Comparison of ENCODE assay signal across 32 mouse cellular contexts in the genomic region with DNA sequence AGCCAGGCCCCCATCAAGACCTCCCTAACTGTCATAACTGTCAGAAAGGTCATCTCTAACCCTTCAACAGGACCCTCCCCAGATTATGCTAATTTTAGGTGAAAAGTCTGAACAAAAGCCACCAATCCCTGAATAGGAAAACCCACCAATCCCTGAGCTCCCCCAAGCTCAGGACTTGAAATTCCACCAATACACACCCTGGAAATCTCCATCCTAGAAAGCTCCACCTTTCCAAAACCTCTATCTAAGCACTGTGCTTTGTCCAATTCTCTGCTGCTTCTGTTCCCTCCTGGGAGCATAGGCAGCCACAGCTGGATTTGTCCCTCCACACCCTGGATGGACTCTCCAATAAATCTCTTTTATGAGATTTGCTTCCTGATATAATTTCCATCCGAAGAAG. TPM values are rescaled to one million over a fixed set of nuclear protein-coding genes. Genes with fewer than 3 reads are reported as not detected.
A peak's percentile ranks its signal among the peaks of the same experiment; 100 is the strongest.
DNase-seq lines count a peak whose midpoint lies in the region; ATAC-seq and TF ChIP-seq lines count a peak whose summit lies in the region.
"Had no signal": no experiment of that assay in that cellular context is flagged by ENCODE, and none has a peak within 500 bp of the region (broad histone marks: within the 10 kb centered on the region; RNA-seq: fewer than 3 reads in every experiment).

No protein-coding gene starts in this region.

- H3K9me3 ChIP-seq in intestine, embryonic 16.5 days (ENCODE audit: control insufficient read depth, low read length), result no peaks in the 10 kb centered on the region
- no peaks in the 10 kb centered on the region for H3K9me3 ChIP-seq in intestine, postnatal 0 days (ENCODE audit: control insufficient read depth)
- no peaks in the 10 kb centered on the region for H3K9me3 ChIP-seq in ES-E14 (ENCODE audit: control insufficient read depth, insufficient read depth, low read depth, low read length)
- H3K9me3 ChIP-seq in liver, embryonic 12.5 days (replicated peaks), result no peaks in the 10 kb centered on the region
- H3K9me3 ChIP-seq in lung, postnatal 0 days (ENCODE audit: low read length), result no peaks in the 10 kb centered on the region
- H3K9me3 ChIP-seq: embryonic facial prominence, embryonic 12.5 days; forebrain, embryonic 15.5 days; heart, embryonic 13.5 days; limb, embryonic 12.5 days; lung, embryonic 15.5 days; megakaryocyte, embryonic 14.5 days; midbrain, embryonic 12.5 days; neural tube, embryonic 12.5 days; stomach, embryonic 15.5 days had no signal

- H3K4me2 ChIP-seq in intestine, embryonic 16.5 days (ENCODE audit: low read depth, low read length), result no peak overlapping the region
- H3K4me2 ChIP-seq in intestine, postnatal 0 days (replicated peaks; ENCODE audit: low read depth), result no peak overlapping the region
- peak overlapping the region; percentile 17; the same call in 1 of the 2 replicates for H3K4me2 ChIP-seq in liver, embryonic 12.5 days
- no peak overlapping the region for H3K4me2 ChIP-seq in lung, postnatal 0 days (replicated peaks; ENCODE audit: low read depth, low read length)
- H3K4me2 ChIP-seq: embryonic facial prominence, embryonic 12.5 days; forebrain, embryonic 15.5 days; heart, embryonic 13.5 days; hindbrain, embryonic 14.5 days; limb, embryonic 12.5 days; lung, embryonic 15.5 days; midbrain, embryonic 12.5 days; neural tube, embryonic 12.5 days; stomach, embryonic 15.5 days had no signal

- WGBS in intestine, embryonic 16.5 days, result 38% methylated on average over 1 of the region's 1 CpGs
- 30% methylated on average over 1 of the region's 1 CpGs for WGBS in intestine, postnatal 0 days
- WGBS in liver, embryonic 12.5 days (ENCODE audit: insufficient replicate concordance), result 79% methylated on average over 1 of the region's 1 CpGs
- 83% methylated on average over 1 of the region's 1 CpGs for WGBS in lung, postnatal 0 days

- ATAC-seq in intestine, embryonic 16.5 days, result no peak
- ATAC-seq in intestine, postnatal 0 days, result no peak
- no peak for ATAC-seq in liver, embryonic 12.5 days
- ATAC-seq in lung, postnatal 0 days, result no peak
- ATAC-seq: activated CD4-positive, CD25-positive, alpha-beta regulatory T cell, adult 4 months; forebrain, embryonic 15.5 days had no signal

- no peak overlapping the region for H3K9ac ChIP-seq in intestine, embryonic 16.5 days (ENCODE audit: low read depth, low read length)
- no peak overlapping the region for H3K9ac ChIP-seq in intestine, postnatal 0 days (ENCODE audit: low read depth, low read length)
- H3K9ac ChIP-seq in ES-E14 (ENCODE audit: insufficient read depth, low read depth, low read length, poor library complexity, severe bottlenecking), result no peak overlapping the region
- H3K9ac ChIP-seq in liver, embryonic 12.5 days, result no peak overlapping the region
- no peak overlapping the region for H3K9ac ChIP-seq in lung, postnatal 0 days (replicated peaks; ENCODE audit: low read depth)
- H3K9ac ChIP-seq: embryonic facial prominence, embryonic 12.5 days; forebrain, embryonic 15.5 days; heart, embryonic 13.5 days; hindbrain, embryonic 14.5 days; limb, embryonic 12.5 days; lung, embryonic 15.5 days; midbrain, embryonic 12.5 days; neural tube, embryonic 12.5 days; stomach, embryonic 15.5 days had no signal

- H3K36me3 ChIP-seq in intestine, embryonic 16.5 days (ENCODE audit: control insufficient read depth, insufficient read depth, low read length), result no peaks in the 10 kb centered on the region
- no peaks in the 10 kb centered on the region for H3K36me3 ChIP-seq in intestine, postnatal 0 days (ENCODE audit: control insufficient read depth, insufficient read depth)
- no peaks in the 10 kb centered on the region for H3K36me3 ChIP-seq in ES-E14 (ENCODE audit: control insufficient read depth, insufficient read depth, low read length, poor library complexity, severe bottlenecking)
- H3K36me3 ChIP-seq in liver, embryonic 12.5 days, result no peaks in the 10 kb centered on the region
- H3K36me3 ChIP-seq in lung, postnatal 0 days (ENCODE audit: insufficient read depth, low read length), result no peaks in the 10 kb centered on the region
- H3K36me3 ChIP-seq: embryonic facial prominence, embryonic 12.5 days; forebrain, embryonic 15.5 days; heart, embryonic 13.5 days; limb, embryonic 12.5 days; lung, embryonic 15.5 days; midbrain, embryonic 12.5 days; neural tube, embryonic 12.5 days; stomach, embryonic 15.5 days had no signal

- H3K4me3 ChIP-seq in intestine, embryonic 16.5 days (ENCODE audit: low read length), result no peak overlapping the region
- no peak overlapping the region for H3K4me3 ChIP-seq in intestine, postnatal 0 days (ENCODE audit: low read depth, low read length)
- H3K4me3 ChIP-seq in ES-E14 (ENCODE audit: insufficient read depth in 1 of 2, low read depth in 1 of 2, low read length in 2 of 2, poor library complexity in 1 of 2, severe bottlenecking in 1 of 2), result peak overlapping the region; percentile 9 to 24; a peak in 2 of 4 replicates
- no peak overlapping the region for H3K4me3 ChIP-seq in liver, embryonic 12.5 days
- H3K4me3 ChIP-seq in lung, postnatal 0 days (ENCODE audit: low read depth, low read length), result no peak overlapping the region
- H3K4me3 ChIP-seq: embryonic facial prominence, embryonic 12.5 days; forebrain, embryonic 15.5 days; heart, embryonic 13.5 days; layer of hippocampus, adult 2 months; left cerebral cortex, adult 2 months; limb, embryonic 12.5 days; lung, embryonic 15.5 days; megakaryocyte, embryonic 14.5 days; midbrain, embryonic 12.5 days; myocyte; neural tube, embryonic 12.5 days; stomach, embryonic 15.5 days had no signal

- TF ChIP-seq EP300 in lung, postnatal 0 days (IDR thresholded peaks at IDR 0.05), result no peak

- H3K4me1 ChIP-seq in intestine, embryonic 16.5 days (ENCODE audit: control insufficient read depth, insufficient read depth, low read length), result peaks cover 45% of the 10 kb centered on the region
- peaks cover 6% of the 10 kb centered on the region; the same call in 1 of the 2 replicates for H3K4me1 ChIP-seq in intestine, postnatal 0 days (replicated peaks; ENCODE audit: control insufficient read depth, insufficient read depth, low read length)
- H3K4me1 ChIP-seq in ES-E14 (ENCODE audit: control insufficient read depth in 2 of 2, insufficient read depth in 2 of 2, low read length in 2 of 2, poor library complexity in 1 of 2), result peaks cover 10 to 24% of the 10 kb centered on the region in 2 experiments; a peak in 3 of 4 replicates
- H3K4me1 ChIP-seq in liver, embryonic 12.5 days, result peaks cover 64% of the 10 kb centered on the region
- no peaks in the 10 kb centered on the region; the same call in 1 of the 2 replicates for H3K4me1 ChIP-seq in lung, postnatal 0 days (ENCODE audit: insufficient read depth, low read depth, low read length)

- no peaks in the 10 kb centered on the region for H3K27me3 ChIP-seq in intestine, embryonic 16.5 days (replicated peaks; ENCODE audit: control insufficient read depth, insufficient read depth, low read length)
- H3K27me3 ChIP-seq in intestine, postnatal 0 days (replicated peaks; ENCODE audit: control insufficient read depth, insufficient read depth, low read length), result no peaks in the 10 kb centered on the region
- H3K27me3 ChIP-seq in liver, embryonic 12.5 days (replicated peaks), result no peaks in the 10 kb centered on the region
- no peaks in the 10 kb centered on the region for H3K27me3 ChIP-seq in lung, postnatal 0 days (replicated peaks; ENCODE audit: insufficient read depth, low read length)
- H3K27me3 ChIP-seq: embryonic facial prominence, embryonic 12.5 days; forebrain, embryonic 15.5 days; heart, embryonic 13.5 days; limb, embryonic 12.5 days; lung, embryonic 15.5 days; megakaryocyte, embryonic 14.5 days; neural tube, embryonic 12.5 days; stomach, embryonic 15.5 days had no signal

- peak overlapping the region; percentile 30; the same call in 1 of the 2 replicates for H3K27ac ChIP-seq in intestine, embryonic 16.5 days (ENCODE audit: low read length)
- H3K27ac ChIP-seq in intestine, postnatal 0 days (ENCODE audit: low read depth, low read length), result no peak overlapping the region
- H3K27ac ChIP-seq in ES-E14 (ENCODE audit: insufficient read depth, low read depth, low read length, poor library complexity, severe bottlenecking), result no peak overlapping the region
- H3K27ac ChIP-seq in liver, embryonic 12.5 days, result peak overlapping the region; percentile 59; the same call in 1 of the 2 replicates
- H3K27ac ChIP-seq in lung, postnatal 0 days (ENCODE audit: low read length), result no peak overlapping the region
- H3K27ac ChIP-seq: embryonic facial prominence, embryonic 12.5 days; forebrain, embryonic 15.5 days; heart, embryonic 13.5 days; hindbrain, embryonic 14.5 days; layer of hippocampus, adult 2 months; left cerebral cortex, adult 2 months; limb, embryonic 12.5 days; lung, embryonic 15.5 days; midbrain, embryonic 12.5 days; neural tube, embryonic 12.5 days; stomach, embryonic 15.5 days had no signal

- in situ Hi-C loops in ES-E14 (cut with MboI; ENCODE audit: low sequenced_read_pairs in 2 of 2, unreplicated experiment in 2 of 2), result no loop called here

- DNase-seq in ES-E14 (ENCODE audit: low read depth, low spot score), result no peak
- no peak for DNase-seq in lung, postnatal 0 days (ENCODE audit: low spot score)
- no peak for DNase-seq in adrenal gland, adult 18-20 months (ENCODE audit: low spot score in 2 of 2)
- DNase-seq in spleen, postnatal 4 days (ENCODE audit: low spot score in 2 of 2), result no peak
- DNase-seq: adrenal gland, adult 8-10 months; cerebellum, adult 8-10 months; cerebellum, postnatal 36 days; embryo, embryonic 11 days; heart, postnatal 10 days; kidney, adult 18-20 months; kidney, postnatal 36 days; lung, postnatal 36 days; thymus, adult 18-20 months; thymus, postnatal 25 days had no signal

- no peak for TF ChIP-seq CTCF in intestine, postnatal 0 days (IDR thresholded peaks at IDR 0.05; ENCODE audit: low read depth)
- TF ChIP-seq CTCF in lung, postnatal 0 days (IDR thresholded peaks at IDR 0.05), result no peak

RNA-seq across cellular contexts. Expression of gene Engase, which starts 3.5 kb away (rescaled TPM):
- 13.5 and 17.8 TPM in 2 replicates for polyA plus RNA-seq in intestine, embryonic 16.5 days (2015; fragmentation: Nextera tagmentation; extraction: Ambion mirVana)
- 11.3 and 11.7 TPM in 2 replicates for polyA plus RNA-seq in intestine, postnatal 0 days (2015; fragmentation: Nextera tagmentation; extraction: Ambion mirVana)
- 10.8 and 16.2 TPM in 2 replicates for total RNA-seq in ES-E14 (2012; rRNA removed)
- polyA plus RNA-seq in liver, embryonic 12.5 days (2016; fragmentation: Nextera tagmentation; extraction: Ambion mirVana), result 11.7 and 12.6 TPM in 2 replicates
- 4.7 and 4.9 TPM in 2 replicates for polyA plus RNA-seq in lung, postnatal 0 days (2015; fragmentation: Nextera tagmentation; extraction: Ambion mirVana)
- 10 to 100 TPM in 1 of 2 experiments, 1 to 10 TPM in 1; 7.3 to 12.4 TPM for total RNA-seq in adrenal gland, adult 18-20 months (2021)

RNA-seq across cellular contexts. Expression of gene C1qtnf1, which starts 45.2 kb away (rescaled TPM):
- 7.1 and 7.3 TPM in 2 replicates for polyA plus RNA-seq in intestine, embryonic 16.5 days (2015; fragmentation: Nextera tagmentation; extraction: Ambion mirVana)
- 5.2 and 6.1 TPM in 2 replicates for polyA plus RNA-seq in intestine, postnatal 0 days (2015; fragmentation: Nextera tagmentation; extraction: Ambion mirVana)
- total RNA-seq in ES-E14 (2012; rRNA removed), result 0.36 and 0.48 TPM in 2 replicates
- 1.8 and 2.2 TPM in 2 replicates for polyA plus RNA-seq in liver, embryonic 12.5 days (2016; fragmentation: Nextera tagmentation; extraction: Ambion mirVana)
- 7.2 and 9.1 TPM in 2 replicates for polyA plus RNA-seq in lung, postnatal 0 days (2015; fragmentation: Nextera tagmentation; extraction: Ambion mirVana)
- 10 to 100 TPM; 15.9 to 17.2 TPM for total RNA-seq in adrenal gland, adult 18-20 months (2021)
- total RNA-seq: hematopoietic stem cell, adult 5-6 weeks had no signal
- polyA plus RNA-seq: activated CD4-positive, CD25-positive, alpha-beta regulatory T cell, adult 4 months had no signal

RNA-seq across cellular contexts. Expression of gene Cant1, which starts 54.3 kb away (rescaled TPM):
- polyA plus RNA-seq in intestine, embryonic 16.5 days (2015; fragmentation: Nextera tagmentation; extraction: Ambion mirVana), result 38.7 and 44.1 TPM in 2 replicates
- polyA plus RNA-seq in intestine, postnatal 0 days (2015; fragmentation: Nextera tagmentation; extraction: Ambion mirVana), result 35.0 and 36.1 TPM in 2 replicates
- total RNA-seq in ES-E14 (2012; rRNA removed), result 45.4 and 59.4 TPM in 2 replicates
- polyA plus RNA-seq in liver, embryonic 12.5 days (2016; fragmentation: Nextera tagmentation; extraction: Ambion mirVana), result 14.5 and 14.9 TPM in 2 replicates
- polyA plus RNA-seq in lung, postnatal 0 days (2015; fragmentation: Nextera tagmentation; extraction: Ambion mirVana), result 21.3 and 22.5 TPM in 2 replicates
- 10 to 100 TPM; 30.1 to 33.1 TPM for total RNA-seq in adrenal gland, adult 18-20 months (2021)

Comparison
In these comparisons a context has a peak if more than half of its experiments do, and no peak if none do; other contexts are left out.
1. H3K27ac ChIP-seq: peak in intestine, embryonic 16.5 days (single experiment) and liver, embryonic 12.5 days (single experiment); none in intestine, postnatal 0 days (single experiment), ES-E14 (single experiment) and lung, postnatal 0 days (single experiment).
2. H3K4me3 ChIP-seq: peak in ES-E14 (2 of 2); none in intestine, embryonic 16.5 days (single experiment), intestine, postnatal 0 days (single experiment), liver, embryonic 12.5 days (single experiment) and lung, postnatal 0 days (single experiment).